Mouse (Mus musculus) thymus, adult 2 months (tissue): Measurements from ENCODE around the gene Hoxb7.

Experiments
- CTCF ChIP-seq: fragments of 200-500 bp; IDR thresholded peaks from 2 replicates; pipeline ENCODE4 v1.5.1; 2012; ENCODE audit warnings: mild to moderate bottlenecking, control low read depth, low read length, moderate library complexity, borderline replicate concordance; ENCODE audit not compliant: control insufficient read depth, poor library complexity, insufficient read depth; ENCODE audit errors: extremely low read depth
- POLR2A ChIP-seq: fragments of 200-500 bp; IDR thresholded peaks from 2 replicates; pipeline ENCODE4 v1.6.1; 2012; ENCODE audit warnings: mild to moderate bottlenecking, low read length, control low read depth, moderate library complexity; ENCODE audit not compliant: control insufficient read depth, poor library complexity, insufficient read depth; ENCODE audit errors: extremely low read depth

GRCm38 (mm10) chr11:96263636-96264389 is 22.6 kb upstream of the Hoxb7 start:
- no peak for TF ChIP-seq CTCF
- no peak for TF ChIP-seq POLR2A
